Mouse (Mus musculus): ENCODE data around the gene Cd3d. TPM values are rescaled to one million over a fixed set of nuclear protein-coding genes. Genes with fewer than 3 reads are reported as not detected.
"Not testable (repeated sequence)": the region's sequence is repeated elsewhere in the genome, so short reads cannot be mapped to it uniquely, and the experiment has no call there.

Gene Cd3d
- total and polyA plus RNA-seq, 2 experiments from 2014 or later: not detected

DNA sequence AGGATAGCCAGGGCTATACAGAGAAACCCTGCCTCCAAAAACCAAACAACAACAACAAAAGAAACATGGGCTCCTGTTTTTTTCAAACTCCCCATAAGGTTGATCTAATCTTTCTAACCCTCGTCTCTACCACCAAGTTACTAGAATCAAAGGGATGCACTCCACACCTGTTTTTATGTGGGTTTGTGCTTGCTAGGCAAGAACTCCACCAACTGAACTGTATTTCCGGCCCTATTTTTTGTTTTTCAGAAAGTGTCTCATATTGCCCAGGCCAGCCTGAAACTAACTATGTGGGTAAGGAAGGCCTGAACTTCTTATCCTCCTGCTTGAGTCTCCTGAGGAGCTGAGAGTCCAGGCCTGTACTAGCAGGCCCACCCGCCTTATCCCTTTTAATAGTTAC is 27.2 kb upstream of the Cd3d start:
- Histone ChIP-seq H3K4me1 (ENCODE audit: control insufficient read depth, insufficient read depth) (no peaks in the 10 kb centered on the region), H3K9me3 (replicated peaks; ENCODE audit: control insufficient read depth, low read length) (no peaks in the 10 kb centered on the region), H3K4me2 (ENCODE audit: low read depth, low read length) (no peak overlapping the region), H3K27me3 (ENCODE audit: control insufficient read depth, insufficient read depth, low read length) (no peaks in the 10 kb centered on the region), H3K36me3 (replicated peaks; ENCODE audit: control insufficient read depth, insufficient read depth, low read length) (peaks cover 86% of the 10 kb centered on the region), H3K9ac (replicated peaks; ENCODE audit: low read depth, low read length) (no peak overlapping the region), H3K27ac (ENCODE audit: low read depth) (no peak overlapping the region), H3K4me3 (ENCODE audit: low read depth, low read length) (no peak overlapping the region)
- 87% methylated on average over 3 of the region's 3 CpGs for WGBS
- TF ChIP-seq EP300 (IDR thresholded peaks at IDR 0.05; ENCODE audit: low read depth): no peak
- no peak for TF ChIP-seq CTCF (IDR thresholded peaks at IDR 0.05; ENCODE audit: low read depth)
- ATAC-seq (ENCODE audit: insufficient read depth, low read depth) (no peak), DNase-seq (ENCODE audit: low spot score) (no peak)

DNA sequence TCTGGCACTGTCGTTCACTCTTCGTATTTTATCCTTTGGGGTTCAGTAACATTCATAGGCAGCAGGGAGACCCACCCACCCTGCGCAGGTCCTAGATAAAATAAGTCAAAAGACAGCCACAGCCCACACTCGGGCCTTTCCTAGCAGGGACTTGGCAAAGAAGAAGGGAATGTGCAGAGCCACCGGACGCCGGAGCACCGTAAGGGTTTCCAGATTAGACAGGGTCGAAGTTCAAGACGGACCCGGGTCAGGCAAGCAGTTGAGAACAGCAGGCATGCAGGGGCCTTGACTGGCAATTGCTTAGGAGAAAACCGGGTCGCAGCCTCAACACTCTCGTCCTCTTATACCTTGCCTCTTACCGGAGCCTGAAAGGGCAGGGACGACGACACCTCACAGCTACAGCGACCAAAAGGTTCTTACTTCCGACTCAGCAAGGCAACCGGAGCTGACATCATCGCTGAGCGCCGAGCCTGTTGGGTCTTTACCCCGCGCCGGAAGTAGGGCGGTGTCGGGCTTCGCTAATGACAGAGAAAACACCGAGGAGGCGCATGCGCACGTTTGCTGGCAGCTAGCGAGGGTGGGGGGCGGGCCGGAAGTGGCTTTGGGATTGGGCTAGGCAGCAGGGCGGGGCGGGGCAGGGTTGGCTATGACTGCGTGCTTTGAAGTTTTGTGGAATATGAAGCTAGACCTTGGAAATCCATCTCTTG is 16.3 kb upstream of the Cd3d start, which contains the start of gene Ube4a:
Gene Ube4a (minus strand): TSS at position 475 of the 707 bp plus-strand sequence.
- ATAC-seq (ENCODE audit: insufficient read depth, low read depth) (peak; percentile 96), DNase-seq (ENCODE audit: low spot score) (peak; percentile 97)
- Histone ChIP-seq H3K9ac (replicated peaks; ENCODE audit: low read depth, low read length) (peak within 1 kb of the TSS; percentile 84), H3K27ac (ENCODE audit: low read depth) (peak within 1 kb of the TSS; percentile 78), H3K27me3 (ENCODE audit: control insufficient read depth, insufficient read depth, low read length) (0 out of 2 replicates have a peak, but pooled peaks cover 2% of the 10 kb centered on the region), H3K9me3 (replicated peaks; ENCODE audit: control insufficient read depth, low read length) (no peaks in the 10 kb centered on the region), H3K36me3 (replicated peaks; ENCODE audit: control insufficient read depth, insufficient read depth, low read length) (peaks cover 13% of the 10 kb centered on the region), H3K4me1 (ENCODE audit: control insufficient read depth, insufficient read depth) (no peaks in the 10 kb centered on the region), H3K4me2 (ENCODE audit: low read depth, low read length) (peak within 1 kb of the TSS; percentile 88), H3K4me3 (ENCODE audit: low read depth, low read length) (peak within 1 kb of the TSS; percentile 91)
- WGBS: under 1% methylated on average over 39 of the region's 39 CpGs
- no peak for TF ChIP-seq CTCF (IDR thresholded peaks at IDR 0.05; ENCODE audit: low read depth)
- no peak for TF ChIP-seq EP300 (IDR thresholded peaks at IDR 0.05; ENCODE audit: low read depth)

DNA sequence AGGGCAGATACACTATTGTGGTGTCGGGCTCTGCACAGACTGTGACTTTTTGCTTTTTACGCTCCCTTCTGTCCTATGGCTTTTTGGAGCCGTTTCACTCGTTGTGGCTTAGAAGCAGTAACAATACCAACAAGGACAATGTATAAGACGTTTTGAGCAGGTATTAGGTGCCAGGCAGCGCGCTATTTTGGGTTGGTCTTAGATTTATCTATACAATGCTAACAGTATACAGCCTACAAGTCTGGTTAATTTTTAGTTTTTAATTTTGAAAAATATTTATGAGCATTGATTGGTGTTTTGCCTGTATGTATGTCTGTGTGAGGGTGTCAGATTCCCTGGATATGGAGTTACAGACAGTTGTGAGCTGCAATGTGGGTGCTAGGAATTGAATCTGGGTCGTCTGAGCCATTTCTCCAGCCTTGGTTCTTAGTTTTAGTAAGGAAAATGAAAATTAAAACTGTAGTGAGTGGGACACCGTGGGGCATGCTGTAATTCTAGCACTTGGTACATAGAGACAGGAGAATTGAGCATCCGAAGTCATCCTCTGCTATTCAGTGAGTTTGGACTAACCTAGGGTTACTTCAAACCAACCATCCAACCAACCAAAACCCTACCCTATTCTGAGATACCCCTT is 15.6 kb upstream of the Cd3d start:
- DNase-seq (ENCODE audit: low spot score): no peak
- Histone ChIP-seq H3K27ac (ENCODE audit: low read depth) (peak overlapping the region; percentile 78), H3K4me3 (ENCODE audit: low read depth, low read length) (peak overlapping the region; percentile 91), H3K9me3 (replicated peaks; ENCODE audit: control insufficient read depth, low read length) (no peaks in the 10 kb centered on the region), H3K4me2 (ENCODE audit: low read depth, low read length) (peak overlapping the region; percentile 88), H3K9ac (replicated peaks; ENCODE audit: low read depth, low read length) (peak overlapping the region; percentile 84; the same call in 1 of the 2 replicates), H3K27me3 (ENCODE audit: control insufficient read depth, insufficient read depth, low read length) (0 out of 2 replicates have a peak, but pooled peaks cover 5% of the 10 kb centered on the region), H3K36me3 (replicated peaks; ENCODE audit: control insufficient read depth, insufficient read depth, low read length) (peaks cover 11% of the 10 kb centered on the region), H3K4me1 (ENCODE audit: control insufficient read depth, insufficient read depth) (no peaks in the 10 kb centered on the region)
- 15% methylated on average over 10 of the region's 10 CpGs for WGBS
- ATAC-seq (ENCODE audit: insufficient read depth, low read depth): no peak; the same call in 1 of the 2 replicates
- TF ChIP-seq EP300 (IDR thresholded peaks at IDR 0.05; ENCODE audit: low read depth) (no peak), CTCF (IDR thresholded peaks at IDR 0.05; ENCODE audit: low read depth) (no peak)

DNA sequence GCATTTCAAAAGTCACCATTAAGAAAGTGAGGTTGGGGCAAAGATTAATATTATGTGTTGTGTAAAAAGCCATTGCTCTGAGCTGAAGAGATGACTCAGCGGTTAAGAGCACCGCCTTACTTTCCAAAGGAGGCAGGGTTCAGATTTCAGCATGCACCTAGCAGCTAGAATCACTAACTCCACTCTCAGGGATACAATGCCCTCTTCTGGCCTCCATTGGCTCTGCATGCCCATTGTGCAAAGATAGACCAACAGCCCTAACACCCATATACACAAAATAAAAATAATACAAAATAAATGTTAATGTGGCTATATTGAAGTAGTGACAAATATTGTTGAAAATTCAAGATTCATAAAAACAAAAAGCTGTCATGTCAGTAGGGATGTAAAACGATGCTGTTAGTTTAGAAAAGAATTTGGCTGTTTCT is 14.8 kb upstream of the Cd3d start:
- H3K27me3 ChIP-seq (ENCODE audit: control insufficient read depth, insufficient read depth, low read length): 0 out of 2 replicates have a peak, but pooled peaks cover 5% of the 10 kb centered on the region
- no peak overlapping the region for H3K27ac ChIP-seq (ENCODE audit: low read depth)
- DNase-seq (ENCODE audit: low spot score): peak; percentile 77
- no peaks in the 10 kb centered on the region for H3K9me3 ChIP-seq (replicated peaks; ENCODE audit: control insufficient read depth, low read length)
- H3K9ac ChIP-seq (replicated peaks; ENCODE audit: low read depth, low read length): no peak overlapping the region
- H3K4me2 ChIP-seq (ENCODE audit: low read depth, low read length): no peak overlapping the region
- ATAC-seq (ENCODE audit: insufficient read depth, low read depth): no peak
- WGBS: 18% methylated on average over 3 of the region's 3 CpGs
- TF ChIP-seq CTCF (IDR thresholded peaks at IDR 0.05; ENCODE audit: low read depth): peak; percentile 85
- TF ChIP-seq EP300 (IDR thresholded peaks at IDR 0.05; ENCODE audit: low read depth): no peak
- H3K4me1 ChIP-seq (ENCODE audit: control insufficient read depth, insufficient read depth): no peaks in the 10 kb centered on the region
- 0 out of 2 replicates have a peak, but pooled peaks cover 2% of the 10 kb centered on the region for H3K36me3 ChIP-seq (replicated peaks; ENCODE audit: control insufficient read depth, insufficient read depth, low read length)
- H3K4me3 ChIP-seq (ENCODE audit: low read depth, low read length): no peak overlapping the region

DNA sequence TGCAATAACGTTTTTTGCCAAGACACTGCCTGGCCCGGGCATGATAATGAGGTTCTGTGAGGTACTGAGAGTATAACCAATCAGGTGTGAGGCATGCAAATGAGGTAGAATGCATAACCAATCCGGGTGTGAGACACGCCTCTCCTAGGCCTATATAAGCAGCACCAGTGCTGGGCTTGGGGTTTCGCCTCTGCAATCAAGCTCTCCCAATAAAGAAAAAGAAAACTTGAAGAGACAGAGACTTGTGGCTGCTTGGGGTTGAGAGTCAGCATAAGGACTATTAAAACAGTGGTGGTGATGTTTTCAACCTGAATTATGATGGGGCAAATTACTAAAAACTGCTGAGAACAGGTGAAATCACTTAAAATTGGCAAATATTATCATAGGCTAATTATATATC is 13.8 kb upstream of the Cd3d start:
- H3K4me3 ChIP-seq (ENCODE audit: low read depth, low read length); H3K27ac ChIP-seq (ENCODE audit: low read depth); H3K4me1 ChIP-seq (ENCODE audit: control insufficient read depth, insufficient read depth); H3K9ac ChIP-seq (replicated peaks; ENCODE audit: low read depth, low read length); H3K4me2 ChIP-seq (ENCODE audit: low read depth, low read length); DNase-seq (ENCODE audit: low spot score); H3K27me3 ChIP-seq (ENCODE audit: control insufficient read depth, insufficient read depth, low read length); ATAC-seq (ENCODE audit: insufficient read depth, low read depth); H3K36me3 ChIP-seq (replicated peaks; ENCODE audit: control insufficient read depth, insufficient read depth, low read length); H3K9me3 ChIP-seq (replicated peaks; ENCODE audit: control insufficient read depth, low read length): not testable (repeated sequence)
- 77% methylated on average over 5 of the region's 5 CpGs for WGBS
